Mouse (Mus musculus) kidney, embryonic 16.5 days (tissue): ENCODE data around the gene Mapk8ip3. TPM values are rescaled to one million over a fixed set of nuclear protein-coding genes. Genes with fewer than 3 reads are reported as not detected.

Experiments used
- ATAC-seq: fragments of 200-750 bp; cut with Nextera tagmentation; 2 replicates; pipeline ENCODE4 v1.8.0; 2017; ENCODE audit warnings: moderate TSS enrichment; ENCODE audit not compliant: low FRiP score, low TSS enrichment
- H3K27ac ChIP-seq: fragments of 300-500 bp; sonication (generic); 2 replicates; pipeline ENCODE4 v1.5.1; 2014; ENCODE audit warnings: low read length
- H3K27me3 ChIP-seq: fragments of 300-500 bp; sonication (generic); 2 replicates; pipeline ENCODE4 v1.6.1; 2014; ENCODE audit warnings: low read length, control low read depth, mixed read lengths; ENCODE audit not compliant: insufficient read depth
- H3K36me3 ChIP-seq: fragments of 300-500 bp; sonication (generic); 2 replicates; pipeline ENCODE4 v1.6.1; 2014; ENCODE audit warnings: low read length, control low read depth, mixed read lengths; ENCODE audit not compliant: insufficient read depth
- H3K4me1 ChIP-seq: fragments of 300-500 bp; sonication (generic); 2 replicates; pipeline ENCODE4 v1.6.1; 2014; ENCODE audit warnings: low read length, control low read depth, mixed read lengths; ENCODE audit not compliant: insufficient read depth
- H3K4me2 ChIP-seq: fragments of 300-500 bp; sonication (generic); replicated peaks from 2 replicates; pipeline ENCODE4 v1.6.1; 2014; ENCODE audit warnings: low read depth, low read length
- H3K4me3 ChIP-seq: fragments of 300-500 bp; sonication (generic); 2 replicates; pipeline ENCODE4 v1.5.1; 2014; ENCODE audit warnings: mild to moderate bottlenecking, low read length
- H3K9ac ChIP-seq: fragments of 300-500 bp; sonication (generic); replicated peaks from 2 replicates; pipeline ENCODE4 v1.6.1; 2014; ENCODE audit warnings: low read length
- H3K9me3 ChIP-seq: fragments of 300-500 bp; sonication (generic); 2 replicates; pipeline ENCODE4 v1.6.1; 2016; ENCODE audit warnings: low read length, control low read depth
- WGBS: fragments of 180-500 bp; shearing (Covaris S2); extraction: QIAGEN DNeasy Blood & Tissue Kit; methylation state at CpG from one replicate; pipeline ENCODE4 v1.1.7; 2014; 5-methylcytosine and 5-hydroxymethylcytosine counted together
- polyA plus RNA-seq: library from polyadenylated mRNA; unstranded; fragments of >200 nt; fragmentation: Nextera tagmentation; extraction: Ambion mirVana; gene quantifications from 2 replicates; pipeline ENCODE4 v1.2.1, GENCODE M21; 2015

Gene Mapk8ip3
- polyA plus RNA-seq, 1 experiment from 2014 or later = 30.1 TPM

GRCm38 (mm10) chr17:24851381-24852125 lies 85.2 kb downstream of the Mapk8ip3 start:
- no peak for ATAC-seq
- peak overlapping the region; percentile 78 for H3K4me2 ChIP-seq
- H3K9ac ChIP-seq = peak overlapping the region; percentile 74; the same call in 1 of the 2 replicates
- peak overlapping the region; percentile 75 for H3K4me3 ChIP-seq
- H3K27ac ChIP-seq = no peak overlapping the region
- H3K27me3 ChIP-seq = no peaks in the 10 kb centered on the region
- 0 out of 2 replicates have a peak, but pooled peaks cover 11% of the 10 kb centered on the region for H3K36me3 ChIP-seq
- 61% methylated on average over 10 of the region's 10 CpGs for WGBS
- peaks cover 9% of the 10 kb centered on the region for H3K4me1 ChIP-seq
- no peaks in the 10 kb centered on the region for H3K9me3 ChIP-seq

GRCm38 (mm10) chr17:24850773-24851127 lies 86.0 kb downstream of the Mapk8ip3 start:
- Histone ChIP-seq H3K4me2 (peak overlapping the region; percentile 78), H3K9ac (peak overlapping the region; percentile 74), H3K27ac (peak overlapping the region; percentile 41; the same call in 1 of the 2 replicates), H3K9me3 (no peaks in the 10 kb centered on the region), H3K27me3 (no peaks in the 10 kb centered on the region), H3K4me3 (peak overlapping the region; percentile 75), H3K36me3 (0 out of 2 replicates have a peak, but pooled peaks cover 4% of the 10 kb centered on the region), H3K4me1 (peaks cover 9% of the 10 kb centered on the region)
- ATAC-seq = no peak
- WGBS = under 1% methylated on average over 20 of the region's 20 CpGs

GRCm38 (mm10) chr17:24850065-24850772 lies 86.6 kb downstream of the Mapk8ip3 start, which contains the start of gene Fahd1:
Gene Fahd1, minus strand, starts transcription at chr17:24850364.
- peak within 1 kb of the TSS; percentile 78 for H3K4me2 ChIP-seq
- H3K27me3 ChIP-seq = no peaks in the 10 kb centered on the region
- 0 out of 2 replicates have a peak, but pooled peaks cover 4% of the 10 kb centered on the region for H3K36me3 ChIP-seq
- H3K4me3 ChIP-seq = peak within 1 kb of the TSS; percentile 75
- H3K4me1 ChIP-seq = peaks cover 9% of the 10 kb centered on the region
- no peaks in the 10 kb centered on the region for H3K9me3 ChIP-seq
- ATAC-seq = peak; percentile 99
- under 1% methylated on average over 58 of the region's 58 CpGs for WGBS
- peak within 1 kb of the TSS; percentile 83 for H3K9ac ChIP-seq
- peak within 1 kb of the TSS; percentile 96 for H3K27ac ChIP-seq

GRCm38 (mm10) chr17:24849733-24850064 lies 87.1 kb downstream of the Mapk8ip3 start:
- WGBS = under 1% methylated on average over 21 of the region's 21 CpGs
- peak overlapping the region; percentile 78 for H3K4me2 ChIP-seq
- H3K36me3 ChIP-seq = 0 out of 2 replicates have a peak, but pooled peaks cover 4% of the 10 kb centered on the region
- no peaks in the 10 kb centered on the region for H3K27me3 ChIP-seq
- H3K9ac ChIP-seq = peak overlapping the region; percentile 83
- H3K9me3 ChIP-seq = no peaks in the 10 kb centered on the region
- peak overlapping the region; percentile 96 for H3K27ac ChIP-seq
- peak; percentile 60; the same call in 1 of the 2 replicates for ATAC-seq
- H3K4me1 ChIP-seq = peaks cover 9% of the 10 kb centered on the region
- H3K4me3 ChIP-seq = peak overlapping the region; percentile 75

- Histone ChIP-seq H3K9ac (0 out of 2 replicates have a peak overlapping the region, but pooled peaks have one; percentile 41), H3K27ac (peak overlapping the region; percentile 71; the same call in 1 of the 2 replicates), H3K27me3 (no peaks in the 10 kb centered on the region), H3K4me3 (peak overlapping the region; percentile 75), H3K4me2 (peak overlapping the region; percentile 78), H3K36me3 (0 out of 2 replicates have a peak, but pooled peaks cover 2% of the 10 kb centered on the region), H3K4me1 (peaks cover 9% of the 10 kb centered on the region), H3K9me3 (no peaks in the 10 kb centered on the region)
- no peak for ATAC-seq
These were observed 88.2 kb downstream of the Mapk8ip3 start for GRCm38 (mm10) chr17:24848600-24849031.

GRCm38 (mm10) chr17:24847386-24847785 lies 89.4 kb downstream of the Mapk8ip3 start:
- Histone ChIP-seq H3K27ac (no peak overlapping the region), H3K4me2 (no peak overlapping the region)
- 98% methylated on average over 1 of the region's 1 CpGs for WGBS

GRCm38 (mm10) chr17:24844525-24844924 lies 92.3 kb downstream of the Mapk8ip3 start:
- Histone ChIP-seq H3K9ac (no peak overlapping the region), H3K27me3 (no peaks in the 10 kb centered on the region), H3K4me1 (peaks cover 7% of the 10 kb centered on the region), H3K9me3 (no peaks in the 10 kb centered on the region), H3K4me3 (no peak overlapping the region), H3K36me3 (no peaks in the 10 kb centered on the region), H3K4me2 (no peak overlapping the region), H3K27ac (no peak overlapping the region)
- WGBS = 14% methylated on average over 9 of the region's 9 CpGs
- ATAC-seq = no peak

More at GRCm38 (mm10) chr17:24847386-24847785, 89.4 kb downstream of the Mapk8ip3 start:
- Histone ChIP-seq H3K9ac (no peak overlapping the region), H3K4me3 (no peak overlapping the region), H3K36me3 (no peaks in the 10 kb centered on the region), H3K9me3 (no peaks in the 10 kb centered on the region), H3K4me1 (peaks cover 9% of the 10 kb centered on the region), H3K27me3 (no peaks in the 10 kb centered on the region)
- no peak for ATAC-seq

GRCm38 (mm10) chr17:24842631-24843030 lies 94.1 kb downstream of the Mapk8ip3 start:
- no peak overlapping the region for H3K4me3 ChIP-seq
- H3K9me3 ChIP-seq = no peaks in the 10 kb centered on the region
- no peak overlapping the region for H3K9ac ChIP-seq
- WGBS = 56% methylated on average over 2 of the region's 2 CpGs
- H3K36me3 ChIP-seq = no peaks in the 10 kb centered on the region
- no peak for ATAC-seq
- H3K4me1 ChIP-seq = no peaks in the 10 kb centered on the region
- no peaks in the 10 kb centered on the region for H3K27me3 ChIP-seq
- no peak overlapping the region for H3K4me2 ChIP-seq
- no peak overlapping the region for H3K27ac ChIP-seq
